Mouse (Mus musculus): Measurements from ENCODE around the gene Prg3.
A peak's percentile ranks its signal among the peaks of the same experiment; 100 is the strongest.

Prg3 gene

DNA sequence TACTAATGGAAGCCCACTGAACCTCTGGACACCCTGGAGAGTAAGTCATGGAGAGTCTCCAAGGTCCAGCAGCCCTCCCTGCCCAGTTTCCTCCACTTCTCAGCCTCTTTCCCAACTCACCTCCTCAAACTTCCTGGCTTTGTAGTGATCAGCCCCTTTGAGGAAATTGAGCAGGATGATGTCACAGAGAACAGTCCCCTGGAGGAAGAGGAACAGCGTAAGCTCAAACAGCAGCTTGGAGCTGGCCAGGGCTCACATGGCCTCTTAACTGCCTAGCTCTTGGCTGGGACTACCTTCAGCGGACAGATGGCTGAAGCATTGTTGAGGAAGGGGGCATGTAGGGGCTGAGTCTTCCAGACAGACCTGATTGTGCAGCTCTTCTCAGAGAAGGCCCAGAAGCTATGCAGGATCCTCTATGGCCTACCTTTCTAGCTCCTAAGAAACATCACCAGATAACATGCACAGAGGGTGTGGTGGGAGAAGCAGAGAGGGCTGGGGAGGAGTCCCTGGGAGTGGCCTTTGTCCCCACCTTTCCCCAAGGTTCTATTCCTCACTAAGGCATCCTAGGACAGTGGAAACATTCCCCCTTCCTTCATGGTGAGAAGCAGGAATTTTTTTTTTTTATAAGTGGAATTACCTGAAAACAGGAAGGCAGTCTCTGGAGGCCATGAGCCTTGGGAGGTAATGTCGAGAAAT is 11.6 kb downstream of the Prg3 start:
- peak in 1 of 2 experiments; percentile 26 for DNase-seq

DNA sequence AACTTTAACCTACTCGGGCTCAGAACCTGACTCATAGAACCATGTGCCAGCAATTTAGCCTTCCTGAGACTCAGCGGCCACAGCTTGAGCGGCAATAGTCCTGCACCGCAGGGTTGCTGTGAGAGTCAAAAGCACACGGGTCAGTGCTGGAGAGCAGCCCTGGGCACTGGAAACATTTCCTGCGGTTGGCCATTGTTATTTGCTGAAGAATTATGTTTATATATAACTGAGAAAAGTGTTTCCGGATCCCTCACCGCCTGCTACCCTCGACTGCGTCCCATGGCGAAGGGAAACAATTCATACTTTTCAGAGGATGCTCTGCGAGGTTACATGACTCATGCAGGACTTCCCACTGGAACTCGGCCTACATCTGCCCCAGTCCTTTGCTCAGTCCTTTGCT is 13.5 kb downstream of the Prg3 start:
- DNase-seq = peak; percentile 52 to 63

DNA sequence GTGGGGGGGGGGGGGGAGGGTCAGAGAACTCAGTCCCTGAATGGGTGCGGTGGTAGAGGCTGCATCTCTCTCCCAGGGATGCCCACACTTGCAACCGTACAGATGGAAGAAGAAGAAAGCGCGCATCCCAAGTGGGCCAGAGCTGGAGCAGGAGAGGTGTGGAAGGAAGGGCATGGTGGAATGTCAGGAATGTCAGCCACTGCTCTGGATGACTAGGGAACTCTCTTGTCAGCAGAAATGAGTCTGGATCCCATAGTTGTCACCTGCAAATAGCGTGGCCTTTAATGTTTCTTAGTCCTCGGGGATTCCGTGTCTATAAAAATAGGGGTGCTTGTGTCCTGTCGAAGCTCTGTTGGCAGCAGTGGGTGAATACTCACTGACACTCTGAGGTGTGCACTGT is 14.6 kb downstream of the Prg3 start:
- DNase-seq = no peak

DNA sequence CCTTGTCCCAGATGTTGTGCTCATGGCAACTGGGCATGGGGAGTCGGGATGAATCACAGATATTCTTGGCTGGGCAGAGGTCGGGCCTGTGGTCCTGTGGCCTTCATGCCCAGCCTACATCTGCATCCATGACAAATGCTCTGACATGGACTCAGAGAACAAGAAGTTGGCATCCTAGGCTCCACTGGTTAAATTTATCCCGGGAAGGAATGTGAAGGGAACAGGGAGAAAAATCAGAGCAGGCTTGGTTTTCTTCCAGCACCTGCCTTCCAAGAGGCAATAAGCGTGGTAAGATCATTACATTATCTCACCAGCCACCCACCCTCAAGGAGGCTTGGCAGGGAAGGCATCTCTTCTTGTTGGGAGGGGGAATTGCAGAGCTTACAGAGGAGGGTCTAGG is 16.3 kb downstream of the Prg3 start:
- DNase-seq = no peak

DNA sequence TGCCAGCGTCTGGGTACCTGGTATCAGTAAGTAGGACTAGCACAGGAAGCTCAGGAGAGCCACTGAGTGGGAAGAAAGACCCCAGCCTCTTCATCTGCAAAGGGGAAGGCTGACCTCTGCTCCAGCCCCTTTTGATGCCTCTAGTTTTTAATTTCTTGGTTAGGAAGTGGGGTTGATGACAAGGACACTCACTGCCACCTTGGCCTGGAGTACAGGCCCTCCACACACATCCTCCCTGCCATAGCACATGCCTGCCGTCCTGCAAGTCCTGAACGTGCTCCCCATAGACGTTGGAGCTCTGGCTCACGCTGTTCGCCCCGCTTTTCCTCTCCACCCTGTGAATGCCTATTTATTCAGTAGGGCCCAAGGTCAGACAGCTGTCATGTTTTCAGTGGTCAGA is 18.6 kb downstream of the Prg3 start:
- no peak for DNase-seq

DNA sequence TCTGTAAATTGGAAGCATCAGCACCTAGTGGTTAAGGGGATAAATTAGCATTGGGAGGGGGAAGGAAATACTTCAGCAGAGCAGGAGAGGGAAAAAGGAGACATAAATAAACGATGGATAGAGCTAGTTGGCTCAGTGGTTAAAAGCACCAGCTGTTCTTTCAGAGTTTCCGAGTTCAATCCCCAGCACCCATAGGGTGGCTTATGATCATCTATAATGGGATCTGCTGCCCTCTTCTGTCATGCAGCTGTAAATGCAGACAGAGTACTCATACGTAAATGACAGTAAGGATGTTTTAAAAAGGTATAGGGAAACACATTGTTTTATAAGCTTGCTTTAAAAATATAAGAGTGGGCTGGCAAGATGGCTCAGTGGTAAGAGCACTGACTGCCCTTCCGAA is 19.7 kb downstream of the Prg3 start:
- DNase-seq = peak in 1 of 2 experiments; percentile 27

DNA sequence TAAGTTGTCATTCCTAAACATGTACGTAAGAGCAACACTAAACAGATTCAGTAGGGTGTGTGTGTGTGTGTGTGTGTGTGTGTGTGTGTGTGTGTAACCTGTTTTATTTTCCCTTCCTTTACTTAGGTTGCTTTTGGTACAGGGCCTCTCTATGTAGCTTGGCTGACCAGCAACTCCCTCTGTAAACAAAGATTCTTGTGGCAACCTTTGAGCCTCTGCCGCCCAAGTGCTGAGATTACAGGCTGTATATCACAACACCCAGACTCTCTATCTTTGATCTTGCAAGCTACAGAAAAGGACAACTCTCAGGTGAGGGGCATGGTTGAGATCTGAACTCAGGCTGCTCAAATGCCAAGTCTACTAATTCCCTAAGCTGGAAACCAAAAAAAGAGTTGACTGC is 21.2 kb downstream of the Prg3 start:
- DNase-seq = no peak

DNA sequence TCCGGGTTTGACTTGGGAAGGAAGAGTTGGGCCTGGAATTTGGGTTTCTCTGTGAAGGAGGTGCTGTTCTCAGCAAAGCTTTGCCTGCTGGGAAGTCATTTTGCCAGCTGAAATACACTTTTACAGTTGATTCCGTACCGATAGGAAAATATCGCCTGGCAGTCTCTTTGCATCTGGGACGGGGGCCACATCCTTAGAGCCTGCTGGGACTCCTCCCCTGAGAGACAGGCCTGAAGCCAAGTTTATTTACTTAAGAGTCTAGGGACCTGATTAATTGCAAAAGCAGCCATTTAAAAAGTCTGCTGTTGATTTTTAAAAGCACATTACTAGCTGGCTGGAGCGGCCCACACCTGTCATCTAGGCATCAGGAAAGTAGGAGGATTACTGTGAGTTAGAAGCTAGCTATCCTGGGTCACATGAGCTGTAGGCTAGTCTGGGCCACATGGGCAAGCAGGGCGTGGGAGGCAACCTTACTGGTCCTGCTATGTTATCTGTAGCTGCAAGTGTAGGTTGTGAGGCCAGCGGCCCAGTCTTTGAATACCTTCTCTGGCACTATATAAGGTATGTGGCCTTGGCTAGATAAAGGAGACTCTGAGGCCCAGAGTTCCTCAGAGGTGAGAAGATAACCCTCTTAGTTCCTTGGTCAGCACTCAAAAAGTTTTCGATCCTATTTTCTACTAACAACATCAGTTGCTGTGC is 24.0 kb downstream of the Prg3 start:
- peak in 1 of 2 experiments; percentile 13 for DNase-seq

DNA sequence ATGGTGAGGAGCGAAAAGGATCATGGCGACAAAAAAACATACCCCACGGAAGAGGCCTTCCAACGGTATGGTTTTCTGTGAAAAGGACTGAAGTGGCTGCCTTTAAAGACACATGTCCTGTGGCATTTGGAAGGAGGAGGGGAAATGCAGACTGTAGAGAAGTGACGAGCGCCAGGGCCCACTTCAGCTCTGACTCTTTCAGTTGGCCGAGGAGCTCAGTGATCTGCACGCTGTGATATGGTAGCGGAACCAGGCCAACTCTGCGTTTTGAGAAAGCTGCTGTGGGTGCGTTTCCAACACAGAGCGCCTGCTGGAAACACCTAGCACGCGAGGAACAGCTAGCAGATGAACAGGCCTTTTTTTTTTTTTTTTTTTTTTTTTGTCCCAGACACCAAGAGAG is 24.7 kb downstream of the Prg3 start:
- no peak for DNase-seq

DNA sequence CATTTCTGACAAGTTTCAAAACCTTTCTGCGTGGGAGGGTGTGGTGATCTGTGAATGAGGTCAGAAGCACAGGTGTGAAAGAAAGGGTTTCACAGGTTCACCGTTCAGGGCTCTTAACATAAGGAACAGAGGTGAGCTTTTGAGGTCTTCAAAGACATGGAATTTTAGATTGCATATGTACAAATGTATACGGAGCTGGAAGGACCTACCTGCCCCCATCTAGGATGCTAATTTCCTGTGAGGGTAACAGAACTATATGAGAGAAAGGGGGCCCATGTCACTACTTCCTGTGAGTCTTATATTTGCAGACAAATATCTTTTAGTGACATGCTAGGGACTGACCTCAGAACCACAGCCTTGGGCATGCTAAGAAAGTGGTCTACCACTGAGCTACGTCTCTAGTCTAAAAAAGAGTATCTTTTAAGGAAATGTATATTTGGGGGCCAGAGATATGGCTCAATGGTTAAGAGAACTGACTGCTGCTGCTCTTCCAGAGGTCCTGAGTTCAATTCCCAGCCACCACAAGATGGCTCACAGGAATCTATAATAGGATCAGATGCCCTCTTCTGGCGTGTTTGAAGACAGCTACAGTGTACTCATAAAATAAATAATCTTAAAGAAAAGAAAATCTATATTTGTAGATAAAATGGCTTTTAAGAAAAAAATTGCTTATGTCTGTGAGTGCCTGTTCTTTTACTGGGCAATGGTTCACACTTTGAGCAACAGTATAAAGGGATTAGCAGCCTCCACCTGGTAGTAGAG is 26.0 kb downstream of the Prg3 start:
- no peak for DNase-seq

DNA sequence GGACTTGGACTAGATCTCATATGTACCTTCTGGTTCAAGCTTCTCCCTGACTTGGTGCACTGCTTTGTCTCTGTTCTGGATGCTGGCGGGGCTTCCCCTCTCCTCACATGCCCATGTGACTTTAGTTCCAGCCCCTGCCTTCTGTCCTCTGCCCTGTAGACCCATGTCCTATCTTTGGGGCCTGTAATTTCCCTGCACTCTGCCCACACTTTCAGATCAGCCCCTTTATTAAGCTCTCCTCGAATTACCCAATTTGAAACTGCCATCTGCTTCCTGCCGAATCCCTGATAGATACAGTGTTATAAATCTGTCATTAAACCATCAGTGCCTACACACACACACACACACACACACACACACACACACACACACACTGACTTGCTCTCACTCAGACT is 26.6 kb downstream of the Prg3 start:
- DNase-seq = no peak

DNA sequence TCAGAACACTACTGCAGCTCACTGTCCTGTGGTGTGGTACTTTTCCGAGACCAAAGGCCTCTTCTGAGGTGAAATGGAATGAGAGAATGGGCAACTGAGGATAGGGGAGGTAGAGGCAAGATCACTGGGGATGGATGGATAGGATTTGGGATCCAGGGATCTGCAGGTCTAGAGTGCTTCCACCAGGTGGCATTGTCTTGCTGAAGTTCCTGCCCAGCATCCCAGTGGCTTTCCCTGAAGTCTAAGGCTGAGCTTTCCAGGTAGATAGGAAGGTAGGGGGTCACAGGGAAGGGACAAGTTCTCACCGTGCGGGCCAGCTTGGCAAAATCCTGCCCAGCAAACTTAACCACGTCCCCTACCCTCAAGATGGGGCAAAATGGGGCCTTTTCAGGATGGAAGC is 34.0 kb downstream of the Prg3 start:
- DNase-seq = peak in 1 of 2 experiments; percentile 36

DNA sequence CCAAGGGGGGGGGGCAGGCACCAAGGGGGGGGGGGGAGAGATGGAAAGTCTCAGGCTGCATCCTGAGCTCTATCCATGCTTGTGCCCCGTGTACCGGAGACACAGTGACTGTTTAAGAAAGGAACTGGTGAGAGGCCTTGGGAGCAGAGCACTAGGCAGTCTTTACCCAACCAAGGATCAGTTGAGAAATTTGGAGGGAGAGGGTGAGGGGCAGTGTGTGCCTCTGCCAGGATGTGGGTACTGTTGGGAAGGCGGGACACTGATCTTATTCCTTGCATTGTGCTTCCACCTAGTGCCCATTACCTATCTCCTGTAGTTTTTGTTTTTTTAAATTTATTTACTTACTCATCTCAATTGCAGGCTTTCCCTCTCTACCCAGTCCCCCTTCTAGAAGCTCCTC is 38.2 kb downstream of the Prg3 start:
- no peak for DNase-seq

DNA sequence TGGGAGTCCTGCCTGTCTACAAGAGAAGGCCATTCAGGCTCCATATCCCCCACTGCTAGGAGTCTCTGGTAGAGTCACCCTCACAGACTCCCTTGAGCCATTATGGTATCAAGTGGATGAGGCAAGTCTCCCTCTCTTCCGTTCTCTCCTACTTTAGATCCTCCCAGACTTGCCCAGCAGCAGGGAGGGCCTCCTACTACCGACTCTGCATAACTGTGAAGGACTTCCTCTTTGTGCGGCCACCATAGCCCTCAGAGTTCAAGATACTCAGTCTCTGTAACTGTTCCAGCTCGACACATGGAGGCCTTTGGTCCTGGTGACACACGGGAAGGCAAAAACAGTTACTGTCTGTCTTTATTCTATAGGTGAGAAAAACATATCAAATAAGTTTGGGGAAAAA is 39.3 kb downstream of the Prg3 start:
- no peak for DNase-seq

DNA sequence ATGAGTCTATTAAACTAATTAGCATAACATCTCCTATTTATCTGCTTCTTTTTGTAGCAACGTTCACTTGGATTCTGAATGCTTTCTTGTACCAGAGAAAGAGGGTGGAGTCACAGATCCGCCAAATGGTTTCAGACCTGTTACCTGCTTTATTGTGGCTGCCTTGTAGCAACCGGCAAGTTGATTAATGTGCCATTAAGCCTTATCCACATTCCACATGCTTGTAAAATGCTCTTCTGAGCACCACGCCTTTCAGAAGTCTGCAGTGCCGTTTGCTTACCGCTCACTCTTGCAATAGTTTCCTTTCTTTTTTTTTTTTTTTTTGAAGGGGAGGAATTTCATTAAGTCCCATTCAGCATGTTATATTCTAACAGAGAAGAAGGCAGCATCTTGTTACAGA is 41.9 kb downstream of the Prg3 start:
- no peak for DNase-seq

DNA sequence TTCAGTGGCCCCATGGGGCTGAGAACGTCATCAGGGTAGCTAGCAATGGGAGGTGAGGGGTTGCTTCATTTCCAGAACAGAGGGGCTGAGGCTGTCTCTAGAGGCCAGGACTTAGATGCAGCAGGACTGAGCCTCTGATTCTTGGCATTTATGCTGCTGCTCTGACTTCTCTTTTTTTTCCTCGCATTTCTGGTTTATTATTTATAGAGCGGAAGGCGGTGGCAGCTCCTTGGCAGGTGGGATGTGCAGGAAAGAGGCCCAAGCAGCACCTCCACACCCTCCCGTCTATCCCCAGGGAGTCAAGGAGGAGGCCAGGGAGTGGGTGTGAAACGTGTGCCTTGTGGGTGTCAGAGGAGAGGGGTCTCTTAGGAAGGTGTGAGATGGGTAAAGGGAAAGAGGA is 43.0 kb downstream of the Prg3 start:
- DNase-seq = no peak

DNA sequence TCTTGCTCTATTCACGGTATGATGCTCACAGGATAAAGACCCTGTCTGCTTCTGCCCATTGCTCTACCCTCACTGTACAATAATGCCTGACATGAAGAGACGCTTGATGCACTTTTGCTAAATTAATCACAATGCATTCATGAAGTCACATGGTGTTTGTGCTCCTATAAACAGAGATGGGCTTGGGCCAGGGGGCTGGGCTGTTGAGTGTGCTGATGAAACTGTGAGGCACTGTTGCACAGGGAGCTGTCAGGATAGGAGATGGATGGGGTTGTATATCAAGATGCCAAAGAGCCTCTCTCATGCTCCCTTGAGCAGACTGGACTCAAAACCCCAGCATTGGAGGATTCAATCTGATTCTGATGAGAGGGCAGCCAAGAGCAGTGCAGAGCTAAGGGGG is 45.1 kb downstream of the Prg3 start:
- DNase-seq = no peak

DNA sequence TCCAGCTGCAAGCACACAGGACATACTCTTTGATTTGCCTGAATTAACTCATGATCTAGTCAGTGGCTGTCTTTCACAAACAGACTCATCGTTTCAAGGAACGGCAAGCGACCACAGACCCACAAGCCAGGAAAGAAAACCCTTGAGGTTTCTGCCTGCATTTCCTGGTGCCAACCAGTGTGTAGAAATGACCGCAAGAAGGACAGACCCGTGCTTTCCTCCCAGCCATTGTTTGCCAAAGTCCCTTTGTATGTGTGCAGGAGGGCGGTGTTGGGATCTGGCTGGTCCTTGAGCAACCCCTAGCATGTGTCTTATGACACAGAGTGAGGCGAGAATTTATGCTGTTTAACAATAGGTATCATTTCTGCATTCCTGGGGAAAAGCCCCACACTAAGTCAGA is 46.2 kb downstream of the Prg3 start:
- DNase-seq = no peak

DNA sequence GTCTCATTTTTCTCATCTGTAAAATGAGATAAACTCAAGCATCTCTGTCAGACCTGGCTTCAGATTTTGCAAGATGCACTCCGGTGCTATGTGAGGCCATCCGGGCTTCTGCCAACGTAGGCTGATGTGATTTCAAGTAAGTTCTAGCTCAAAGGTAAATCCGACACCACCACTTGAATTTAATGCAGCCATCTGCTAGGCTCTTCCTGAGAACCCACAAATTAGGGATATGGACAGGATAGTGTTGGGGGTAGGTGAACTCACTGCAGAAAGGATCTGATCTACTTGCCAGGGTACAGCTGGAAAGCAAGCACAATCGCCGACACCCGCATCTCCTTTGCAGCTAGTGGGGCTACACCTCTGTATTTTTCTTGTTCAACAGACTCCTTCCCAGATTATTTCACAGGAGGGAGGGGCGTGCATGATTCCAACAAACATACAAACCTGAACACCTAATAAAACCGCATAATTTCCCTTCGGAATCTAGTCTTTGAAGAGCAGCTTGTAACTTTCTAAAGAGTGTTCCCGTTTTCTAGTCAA is 48.6 kb downstream of the Prg3 start:
- DNase-seq = no peak

DNA sequence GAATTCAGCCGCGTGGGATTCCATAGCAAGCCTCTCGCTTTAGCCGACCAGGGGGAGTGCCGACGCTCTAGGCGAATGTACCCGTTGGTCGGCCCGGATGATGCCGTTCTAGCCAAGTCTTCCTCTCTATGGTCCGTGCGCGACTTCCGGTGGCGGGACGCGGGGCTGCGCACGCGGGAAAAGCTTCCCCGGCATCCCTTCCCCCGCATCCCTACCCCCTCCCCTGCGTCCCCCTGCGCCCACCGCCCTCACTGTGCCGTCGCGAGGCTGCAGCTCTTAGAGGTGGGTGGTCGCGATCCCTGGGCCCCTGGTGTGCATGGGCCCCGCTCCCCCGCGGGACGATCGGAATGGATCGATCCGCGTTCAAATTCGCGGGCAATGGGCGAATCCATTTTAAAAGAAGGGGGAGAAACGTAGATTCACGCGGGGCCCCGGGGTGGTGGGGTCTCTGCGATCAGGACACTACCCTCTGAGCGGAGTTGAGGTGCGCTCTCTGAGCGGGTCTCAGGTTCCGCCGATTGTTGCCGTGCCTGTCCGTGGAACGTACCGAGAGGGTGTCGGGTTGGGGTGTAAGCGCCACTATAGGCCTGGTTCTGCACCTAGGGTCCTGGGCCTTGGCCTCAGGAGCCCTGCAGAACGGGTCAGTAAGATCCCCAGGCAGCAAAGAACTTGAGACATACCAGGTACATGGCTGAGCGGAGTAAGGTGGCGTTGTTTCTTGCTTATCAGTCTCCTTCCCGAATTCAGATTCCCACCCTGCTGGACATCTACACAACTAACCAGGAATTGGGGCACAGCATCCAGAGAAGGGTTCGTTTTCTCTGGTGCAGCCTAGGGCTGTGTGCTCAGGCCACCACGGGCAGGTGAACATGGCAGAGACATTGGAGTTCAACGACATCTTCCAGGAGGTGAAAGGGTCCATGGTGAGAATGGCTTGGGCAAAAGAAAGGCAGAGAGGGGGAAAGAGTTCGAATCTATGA is 49.3 kb downstream of the Prg3 start, which contains the start of the genes Ssrp1 and P2rx3:
Ssrp1 (plus strand) TSS at position 188 of the 980 bp plus-strand sequence.
P2rx3 (minus strand) TSS at position 416 of the 980 bp plus-strand sequence.
- DNase-seq = peak; percentile 93

DNA sequence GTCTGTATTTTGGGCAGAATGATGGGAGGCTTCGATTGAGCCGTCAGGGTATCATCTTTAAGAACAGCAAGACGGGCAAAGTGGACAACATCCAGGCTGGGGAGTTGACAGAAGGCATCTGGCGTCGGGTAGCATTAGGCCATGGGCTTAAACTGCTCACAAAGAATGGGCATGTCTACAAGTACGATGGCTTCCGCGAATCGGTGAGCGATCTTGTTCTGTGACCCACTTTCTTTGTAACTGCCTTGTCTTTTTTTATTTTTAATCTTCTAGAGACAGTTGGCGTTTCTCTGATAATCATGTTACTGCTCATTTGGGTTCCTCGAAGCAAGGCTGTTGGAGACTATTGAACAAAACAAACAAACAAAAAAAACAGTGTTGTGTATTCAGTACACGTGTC is 50.3 kb downstream of the Prg3 start:
- no peak for DNase-seq
